Mouse (Mus musculus) small intestine, adult 2 months (tissue): ENCODE measurements around the gene Ulk4.

Experiments
- CTCF ChIP-seq: fragments of 200-500 bp; IDR thresholded peaks from 2 replicates; pipeline ENCODE4 v1.5.1; 2012; ENCODE audit warnings: low read depth, mild to moderate bottlenecking, control low read depth, inconsistent platforms, low read length, moderate library complexity, mixed read lengths; ENCODE audit not compliant: insufficient replicate concordance, insufficient read length; ENCODE audit errors: extremely low read depth
- POLR2A ChIP-seq: fragments of 200-500 bp; IDR thresholded peaks from 2 replicates; pipeline ENCODE4 v1.6.1; 2012; ENCODE audit warnings: low read depth, mild to moderate bottlenecking, control low read depth, inconsistent platforms, low read length, moderate library complexity

DNA sequence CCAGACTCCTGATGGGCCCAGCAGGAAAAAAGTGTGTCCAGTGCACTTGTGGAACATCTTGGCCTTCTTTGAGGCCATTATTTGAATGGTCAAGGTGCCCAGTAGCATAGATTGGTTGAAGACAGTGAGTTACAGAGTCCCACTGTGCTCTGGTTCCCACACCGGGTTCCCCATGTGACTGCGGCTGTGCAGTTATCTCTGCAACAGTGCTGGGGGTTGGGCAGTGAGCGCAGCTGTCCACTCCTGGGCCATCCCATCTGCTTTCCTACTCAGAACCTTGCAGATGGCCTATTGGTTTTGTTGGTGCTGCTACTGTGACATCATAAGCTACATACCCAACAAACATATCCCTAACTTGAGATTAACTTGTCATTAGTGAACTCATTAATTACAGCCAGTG lies 290.7 kb downstream of the Ulk4 start:
- TF ChIP-seq CTCF (no peak), POLR2A (no peak)
